ENCODE assay signal across 8 mouse cellular contexts in genomic region chr6:56808656-56809055, GRCm38 (mm10). TPM values are rescaled to one million over a fixed set of nuclear protein-coding genes. Genes with fewer than 3 reads are reported as not detected.
DNase-seq lines count a peak whose midpoint lies in the region; ATAC-seq and TF ChIP-seq lines count a peak whose summit lies in the region.

No protein-coding gene starts in this region.

- no peaks in the 10 kb centered on the region for H3K27me3 ChIP-seq in spleen, adult 2 months (ENCODE audit: control insufficient read depth, insufficient read depth, low read length)
- no peaks in the 10 kb centered on the region for H3K27me3 ChIP-seq in hindbrain, embryonic 15.5 days

- TF ChIP-seq CTCF in spleen, adult 2 months (IDR thresholded peaks at IDR 0.05; ENCODE audit: extremely low read depth, insufficient read depth, insufficient read length, insufficient replicate concordance), result peak; percentile 34; the same call in 1 of the 2 replicates
- TF ChIP-seq CTCF in left cerebral cortex, adult 2 months (IDR thresholded peaks at IDR 0.05), result peak; percentile 86

- DNase-seq in spleen, adult 2 months (ENCODE audit: low read depth in 1 of 2, low spot score in 2 of 2), result peak; percentile 22 to 35
- DNase-seq in spleen, adult 12 weeks (ENCODE audit: low spot score), result no peak
- peak; percentile 39 for DNase-seq in adrenal gland, postnatal 14 days
- peak; percentile 28 to 31 for DNase-seq in left cerebral cortex, adult 2 months (ENCODE audit: extremely low spot score in 1 of 2, low spot score in 2 of 2)
- peak; percentile 71 for DNase-seq in mesoderm, embryonic 11.5 days (ENCODE audit: low read depth, low spot score)
- peak; percentile 50 for DNase-seq in telencephalon, adult 2 months (ENCODE audit: low read depth, low spot score)

- H3K9ac ChIP-seq in hindbrain, embryonic 15.5 days, result no peak overlapping the region

- H3K4me3 ChIP-seq in spleen, adult 2 months (ENCODE audit: extremely low read depth, insufficient read depth, insufficient read length), result no peak overlapping the region
- H3K4me3 ChIP-seq in hindbrain, embryonic 15.5 days, result no peak overlapping the region
- no peak overlapping the region for H3K4me3 ChIP-seq in left cerebral cortex, adult 2 months

- no peak overlapping the region for H3K27ac ChIP-seq in spleen, adult 2 months (ENCODE audit: insufficient read depth, low read length)
- no peak overlapping the region for H3K27ac ChIP-seq in hindbrain, embryonic 15.5 days (replicated peaks)
- H3K27ac ChIP-seq in left cerebral cortex, adult 2 months, result no peak overlapping the region

- intact Hi-C loops in left cerebral cortex, adult 2 months (cut with DNase I), result loop anchor here (1.0 to 10.0 kb wide), 5 partner anchors 100 to 1409 kb away; partner anchors contain the start of genes Vmn1r21 and Vmn1r27

- H3K9me3 ChIP-seq in hindbrain, embryonic 15.5 days, result no peaks in the 10 kb centered on the region

- H3K36me3 ChIP-seq in spleen, adult 2 months (ENCODE audit: control insufficient read depth, insufficient read depth, low read length), result no peaks in the 10 kb centered on the region
- H3K36me3 ChIP-seq in hindbrain, embryonic 15.5 days, result no peaks in the 10 kb centered on the region

- no peak overlapping the region for H3K4me2 ChIP-seq in hindbrain, embryonic 15.5 days

- TF ChIP-seq POLR2A in spleen, adult 2 months (IDR thresholded peaks at IDR 0.05; ENCODE audit: low read depth, low read length), result no peak

- ATAC-seq in erythroblast, adult 5-6 weeks (replicated peaks; ENCODE audit: low FRiP score, poor library complexity, severe bottlenecking), result peak; percentile 90
- ATAC-seq in hindbrain, embryonic 15.5 days (ENCODE audit: low FRiP score, low read depth), result peak; percentile 93

- 12% methylated on average over 3 of the region's 3 CpGs for WGBS in spleen, adult 2 months
- WGBS in hindbrain, embryonic 15.5 days, result 8% methylated on average over 3 of the region's 3 CpGs

- no peaks in the 10 kb centered on the region for H3K4me1 ChIP-seq in spleen, adult 2 months (ENCODE audit: control insufficient read depth, insufficient read depth, insufficient read length)
- H3K4me1 ChIP-seq in hindbrain, embryonic 15.5 days (replicated peaks), result no peaks in the 10 kb centered on the region

RNA-seq across cellular contexts. Expression of gene Kbtbd2, which starts 11.0 kb away (rescaled TPM):
- polyA plus RNA-seq in spleen, adult 2 months (2012; rRNA removed), result 7.2 and 8.0 TPM in 2 replicates
- total RNA-seq in adrenal gland, postnatal 14 days (2021), result 36.7 and 37.6 TPM in 2 replicates
- 42.7 and 44.9 TPM in 2 replicates for total RNA-seq in erythroblast, adult 5-6 weeks (2015; ENCODE audit: low replicate concordance)
- 172 and 196 TPM in 2 replicates for total RNA-seq in erythroblast, adult 5-6 weeks (2017; ENCODE audit: low replicate concordance)
- 32.0 and 33.4 TPM in 2 replicates for polyA plus RNA-seq in hindbrain, embryonic 15.5 days (2015; fragmentation: Nextera tagmentation; extraction: Ambion mirVana)
- 10 to 100 TPM; 58.1 to 66.1 TPM for total RNA-seq in left cerebral cortex, adult 2 months (2021)

RNA-seq across cellular contexts. Expression of gene Fkbp9, which starts 23.2 kb away (rescaled TPM):
- polyA plus RNA-seq in spleen, adult 2 months (2012; rRNA removed), result 6.7 and 9.2 TPM in 2 replicates
- total RNA-seq in adrenal gland, postnatal 14 days (2021), result 72.1 and 73.3 TPM in 2 replicates
- 1.3 TPM in 1 of 2 replicates, not detected in the other for total RNA-seq in erythroblast, adult 5-6 weeks (2015; ENCODE audit: low replicate concordance)
- 1.3 and 2.5 TPM in 2 replicates for total RNA-seq in erythroblast, adult 5-6 weeks (2017; ENCODE audit: low replicate concordance)
- polyA plus RNA-seq in hindbrain, embryonic 15.5 days (2015; fragmentation: Nextera tagmentation; extraction: Ambion mirVana), result 41.7 and 42.8 TPM in 2 replicates
- total RNA-seq in left cerebral cortex, adult 2 months (2021), result 10 to 100 TPM; 25.9 to 26.6 TPM

Comparison
In these comparisons a context has a peak if more than half of its experiments do, and no peak if none do; other contexts are left out.
1. RNA of gene Fkbp9, which starts 23.2 kb away (total RNA-seq): 72.1 to 73.3 TPM in adrenal gland, postnatal 14 days and 25.9 to 26.6 TPM in left cerebral cortex, adult 2 months; 1.3 to 2.5 TPM in erythroblast, adult 5-6 weeks; every median in the first group is over 4 times any median in the second.